Mouse (Mus musculus) myocyte (in vitro differentiated cells): ENCODE measurements around the gene Ptprt.

Experiments
- CEBPB ChIP-seq: IDR thresholded peaks from 2 replicates; pipeline ENCODE4 v1.6.1; 2011; ENCODE audit warnings: mild to moderate bottlenecking, moderate library complexity; ENCODE audit not compliant: poor library complexity, insufficient read depth, severe bottlenecking
- E2F4 ChIP-seq: IDR thresholded peaks from one replicate; pipeline ENCODE4 v1.6.1; 2011; ENCODE audit warnings: mild to moderate bottlenecking, control low read depth, moderate library complexity; ENCODE audit not compliant: insufficient read depth
- MAX ChIP-seq: IDR thresholded peaks from one replicate; pipeline ENCODE4 v1.6.1; 2011; ENCODE audit warnings: low read depth, mild to moderate bottlenecking, control low read depth
- MYOD1 ChIP-seq, 3 experiments: IDR thresholded peaks; one replicate each; pipeline ENCODE4 v1.6.1; 2011; ENCODE audit warnings: control low read depth in 2 of 3, low read depth in 2 of 3, mild to moderate bottlenecking in 2 of 3, moderate library complexity in 1 of 3; ENCODE audit not compliant: insufficient read length in 2 of 3, control insufficient read depth in 1 of 3
- POLR2A ChIP-seq: IDR thresholded peaks from one replicate; pipeline ENCODE4 v1.6.1; 2011; ENCODE audit warnings: low read depth, mild to moderate bottlenecking, control low read depth, moderate library complexity; ENCODE audit not compliant: insufficient read length
- USF1 ChIP-seq: IDR thresholded peaks from one replicate; pipeline ENCODE4 v1.6.1; 2011; ENCODE audit warnings: low read depth, mild to moderate bottlenecking, control low read depth, moderate library complexity

- TF ChIP-seq POLR2A = no peak
- TF ChIP-seq MYOD1 (IDR thresholded peaks at IDR 0.05; ENCODE audit: control insufficient read depth in 1 of 3, insufficient read length in 2 of 3, low read depth in 2 of 3) = no peak
- TF ChIP-seq MAX = no peak
- no peak for TF ChIP-seq USF1
- TF ChIP-seq CEBPB = no peak
- TF ChIP-seq E2F4 = no peak
Observed at GRCm38 (mm10) chr2:162507664-162508063, 153.3 kb downstream of the Ptprt start.
